Comparison of ENCODE assay signal across 19 mouse cellular contexts in the genomic region with DNA sequence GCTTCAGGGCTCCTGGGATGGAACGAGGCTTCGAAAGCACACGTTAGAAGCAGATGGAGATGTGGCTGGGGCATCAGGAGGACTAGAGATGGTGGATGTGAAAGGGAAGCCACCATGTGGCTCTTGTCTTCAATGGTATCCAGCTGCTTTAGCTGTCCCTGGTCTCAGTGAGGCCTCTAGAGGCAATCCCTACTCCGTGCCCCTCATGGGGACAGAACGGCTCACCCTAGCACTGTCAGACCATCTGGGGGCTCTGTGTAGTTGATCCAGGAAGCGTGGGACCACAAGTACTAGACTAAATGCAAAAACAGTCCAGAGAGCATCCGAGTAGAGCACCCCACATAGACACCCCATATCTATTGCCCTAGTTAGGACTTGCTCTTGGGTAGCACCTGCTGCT. TPM values are rescaled to one million over a fixed set of nuclear protein-coding genes. Genes with fewer than 3 reads are reported as not detected.
DNase-seq lines count a peak whose midpoint lies in the region; ATAC-seq and TF ChIP-seq lines count a peak whose summit lies in the region.
"Had no signal": no experiment of that assay in that cellular context is flagged by ENCODE, and none has a peak within 500 bp of the region (broad histone marks: within the 10 kb centered on the region; RNA-seq: fewer than 3 reads in every experiment).

No protein-coding gene starts in this region.

- intact Hi-C loops in heart, postnatal 25 days (cut with DNase I): loop anchor here (5.0 to 10.0 kb wide), 2 partner anchors 85 to 187 kb away; a partner anchor contains a TSS

- H3K4me3 ChIP-seq in heart, embryonic 16.5 days (ENCODE audit: low read length): no peak overlapping the region
- no peak overlapping the region for H3K4me3 ChIP-seq in liver, postnatal 0 days (ENCODE audit: low read depth, low read length)
- H3K4me3 ChIP-seq in liver, embryonic 11.5 days (ENCODE audit: low read depth, low read length): no peak overlapping the region
- no peak overlapping the region for H3K4me3 ChIP-seq in embryonic facial prominence, embryonic 15.5 days (replicated peaks)
- H3K4me3 ChIP-seq in stomach, embryonic 14.5 days (ENCODE audit: low read depth, low read length): no peak overlapping the region
- H3K4me3 ChIP-seq: forebrain, embryonic 12.5 days; hindbrain, embryonic 12.5 days; megakaryocyte, embryonic 14.5 days; neural tube, embryonic 13.5 days had no signal

- no peak for DNase-seq in heart, postnatal 25 days (ENCODE audit: low spot score)
- no peak for DNase-seq in liver, postnatal 0 days
- no peak for DNase-seq in liver, embryonic 11.5 days (ENCODE audit: low spot score)
- DNase-seq in frontal cortex, adult 2 months (ENCODE audit: extremely low spot score in 1 of 2, low spot score in 1 of 2): no peak
- DNase-seq: cerebellum, adult 18-20 months; cerebellum, postnatal 25 days; embryo, embryonic 11 days; layer of hippocampus, postnatal 36 days; liver; midbrain, embryonic 14.5 days; thymus, postnatal 14 days had no signal

- H3K27ac ChIP-seq in heart, embryonic 16.5 days (ENCODE audit: low read length): peak overlapping the region; percentile 59
- H3K27ac ChIP-seq in liver, postnatal 0 days (ENCODE audit: low read depth): peak overlapping the region; percentile 58
- no peak overlapping the region for H3K27ac ChIP-seq in liver, embryonic 11.5 days (ENCODE audit: low read depth, low read length)
- peak overlapping the region; percentile 23; the same call in 1 of the 2 replicates for H3K27ac ChIP-seq in embryonic facial prominence, embryonic 15.5 days (replicated peaks)
- peak overlapping the region; percentile 45; the same call in 1 of the 2 replicates for H3K27ac ChIP-seq in stomach, embryonic 14.5 days (ENCODE audit: low read length)
- H3K27ac ChIP-seq: forebrain, embryonic 12.5 days; hindbrain, embryonic 12.5 days; kidney, postnatal 0 days; neural tube, embryonic 13.5 days had no signal

- H3K9me3 ChIP-seq in heart, embryonic 16.5 days (replicated peaks; ENCODE audit: control insufficient read depth, low read length): no peaks in the 10 kb centered on the region
- H3K9me3 ChIP-seq in liver, postnatal 0 days (ENCODE audit: low read length): no peaks in the 10 kb centered on the region
- H3K9me3 ChIP-seq in liver, embryonic 11.5 days (ENCODE audit: control insufficient read depth, low read length): no peaks in the 10 kb centered on the region
- H3K9me3 ChIP-seq in embryonic facial prominence, embryonic 15.5 days (replicated peaks): no peaks in the 10 kb centered on the region
- no peaks in the 10 kb centered on the region for H3K9me3 ChIP-seq in stomach, embryonic 14.5 days (ENCODE audit: control insufficient read depth, low read depth, low read length)
- H3K9me3 ChIP-seq: forebrain, embryonic 12.5 days; hindbrain, embryonic 12.5 days; megakaryocyte, embryonic 14.5 days; neural tube, embryonic 13.5 days had no signal

- no peaks in the 10 kb centered on the region for H3K27me3 ChIP-seq in heart, embryonic 16.5 days (ENCODE audit: control insufficient read depth, insufficient read depth, low read length)
- no peaks in the 10 kb centered on the region for H3K27me3 ChIP-seq in liver, postnatal 0 days (ENCODE audit: insufficient read depth, low read length)
- no peaks in the 10 kb centered on the region for H3K27me3 ChIP-seq in liver, embryonic 11.5 days (replicated peaks; ENCODE audit: control insufficient read depth, insufficient read depth, low read length)
- H3K27me3 ChIP-seq in embryonic facial prominence, embryonic 15.5 days: no peaks in the 10 kb centered on the region
- H3K27me3 ChIP-seq in stomach, embryonic 14.5 days (ENCODE audit: control insufficient read depth, insufficient read depth, low read length): no peaks in the 10 kb centered on the region
- H3K27me3 ChIP-seq: forebrain, embryonic 12.5 days; hindbrain, embryonic 12.5 days; neural tube, embryonic 13.5 days had no signal

- no peak for TF ChIP-seq EP300 in liver, postnatal 0 days (IDR thresholded peaks at IDR 0.05; ENCODE audit: low read depth)

- no peak overlapping the region for H3K4me2 ChIP-seq in heart, embryonic 16.5 days (ENCODE audit: low read depth, low read length)
- H3K4me2 ChIP-seq in liver, postnatal 0 days (ENCODE audit: low read depth, low read length): no peak overlapping the region
- no peak overlapping the region for H3K4me2 ChIP-seq in liver, embryonic 11.5 days
- H3K4me2 ChIP-seq in embryonic facial prominence, embryonic 15.5 days (replicated peaks): no peak overlapping the region
- no peak overlapping the region for H3K4me2 ChIP-seq in stomach, embryonic 14.5 days (replicated peaks; ENCODE audit: low read depth, low read length)
- H3K4me2 ChIP-seq: forebrain, embryonic 12.5 days; hindbrain, embryonic 12.5 days; neural tube, embryonic 13.5 days had no signal

- ATAC-seq in heart, embryonic 16.5 days (replicated peaks; ENCODE audit: extremely low read depth, insufficient read depth, low FRiP score): no peak
- no peak for ATAC-seq in liver, postnatal 0 days
- ATAC-seq in liver, embryonic 11.5 days (replicated peaks; ENCODE audit: low FRiP score): no peak
- ATAC-seq in embryonic facial prominence, embryonic 15.5 days (ENCODE audit: insufficient number of reproducible peaks, low FRiP score, low TSS enrichment, low read depth): peak; percentile 56; the same call in 1 of the 2 replicates
- ATAC-seq in stomach, embryonic 14.5 days (ENCODE audit: insufficient number of reproducible peaks, insufficient read depth, low FRiP score, low read depth): 0 out of 2 replicates have a peak, but pooled peaks have one; percentile 5

- H3K9ac ChIP-seq in heart, embryonic 16.5 days (ENCODE audit: low read length): no peak overlapping the region
- H3K9ac ChIP-seq in liver, postnatal 0 days (replicated peaks): no peak overlapping the region
- H3K9ac ChIP-seq in liver, embryonic 11.5 days (ENCODE audit: low read depth, low read length): no peak overlapping the region
- H3K9ac ChIP-seq in embryonic facial prominence, embryonic 15.5 days: no peak overlapping the region
- H3K9ac ChIP-seq in stomach, embryonic 14.5 days (replicated peaks; ENCODE audit: low read depth, low read length): no peak overlapping the region
- H3K9ac ChIP-seq: forebrain, embryonic 12.5 days; hindbrain, embryonic 12.5 days; neural tube, embryonic 13.5 days had no signal

- no peaks in the 10 kb centered on the region for H3K36me3 ChIP-seq in heart, embryonic 16.5 days (ENCODE audit: control insufficient read depth, insufficient read depth)
- 0 out of 2 replicates have a peak, but pooled peaks cover 2% of the 10 kb centered on the region for H3K36me3 ChIP-seq in liver, postnatal 0 days (replicated peaks; ENCODE audit: insufficient read depth, low read length)
- H3K36me3 ChIP-seq in liver, embryonic 11.5 days (ENCODE audit: control insufficient read depth, insufficient read depth, low read length): no peaks in the 10 kb centered on the region
- peaks cover 23% of the 10 kb centered on the region for H3K36me3 ChIP-seq in embryonic facial prominence, embryonic 15.5 days
- peaks cover 17% of the 10 kb centered on the region for H3K36me3 ChIP-seq in stomach, embryonic 14.5 days (ENCODE audit: control insufficient read depth, insufficient read depth, low read length)

- WGBS in heart, embryonic 16.5 days: 78% methylated on average over 7 of the region's 7 CpGs
- WGBS in liver, postnatal 0 days (ENCODE audit: insufficient replicate concordance): 86% methylated on average over 7 of the region's 7 CpGs
- 88% methylated on average over 7 of the region's 7 CpGs for WGBS in liver, embryonic 11.5 days
- 51% methylated on average over 7 of the region's 7 CpGs for WGBS in embryonic facial prominence, embryonic 15.5 days
- 80% methylated on average over 7 of the region's 7 CpGs for WGBS in stomach, embryonic 14.5 days

- peaks cover 11% of the 10 kb centered on the region; the same call in 1 of the 2 replicates for H3K4me1 ChIP-seq in heart, embryonic 16.5 days (ENCODE audit: control insufficient read depth, insufficient read depth, low read length)
- H3K4me1 ChIP-seq in liver, postnatal 0 days (ENCODE audit: insufficient read depth): peaks cover 6% of the 10 kb centered on the region; the same call in 1 of the 2 replicates
- H3K4me1 ChIP-seq in liver, embryonic 11.5 days (replicated peaks; ENCODE audit: control insufficient read depth, insufficient read depth, low read length): peaks cover 13% of the 10 kb centered on the region
- peaks cover 14% of the 10 kb centered on the region for H3K4me1 ChIP-seq in embryonic facial prominence, embryonic 15.5 days
- no peaks in the 10 kb centered on the region for H3K4me1 ChIP-seq in stomach, embryonic 14.5 days (ENCODE audit: control insufficient read depth, insufficient read depth, low read length)
- H3K4me1 ChIP-seq: hindbrain, embryonic 12.5 days had no signal

- no peak for TF ChIP-seq CTCF in liver, postnatal 0 days (IDR thresholded peaks at IDR 0.05; ENCODE audit: low read depth)

RNA-seq across cellular contexts. Expression of a gene that starts 26.3 kb away (rescaled TPM):
- polyA plus RNA-seq in heart, embryonic 16.5 days (2015; fragmentation: Nextera tagmentation; extraction: Ambion mirVana): 0.55 and 0.59 TPM in 2 replicates
- total RNA-seq in heart, postnatal 25 days (2021): 1 to 10 TPM; 1.2 to 2.2 TPM
- 0.06 and 0.07 TPM in 2 replicates for polyA plus RNA-seq in liver, postnatal 0 days (2015; fragmentation: Nextera tagmentation; extraction: Ambion mirVana)
- polyA plus RNA-seq in liver, embryonic 11.5 days (2014; fragmentation: Nextera tagmentation; extraction: Ambion mirVana): 0.48 and 0.58 TPM in 2 replicates
- polyA plus RNA-seq in embryonic facial prominence, embryonic 15.5 days (2015; fragmentation: Nextera tagmentation; extraction: Ambion mirVana): 0.99 and 1.5 TPM in 2 replicates
- polyA plus RNA-seq in stomach, embryonic 14.5 days (2014; fragmentation: Nextera tagmentation; extraction: Ambion mirVana): 2.5 and 2.6 TPM in 2 replicates
- 4.5 and 5.0 TPM in 2 replicates for polyA plus RNA-seq in frontal cortex, adult 2 months (2012; rRNA removed)

Comparison
In these comparisons a context has a peak if more than half of its experiments do, and no peak if none do; other contexts are left out.
1. ATAC-seq: peak in embryonic facial prominence, embryonic 15.5 days (single experiment) and stomach, embryonic 14.5 days (single experiment); none in heart, embryonic 16.5 days (single experiment), liver, postnatal 0 days (single experiment) and liver, embryonic 11.5 days (single experiment).